Mouse (Mus musculus) MEL (cell line): Measurements from ENCODE around the gene Itm2c. TPM values are rescaled to one million over a fixed set of nuclear protein-coding genes. Genes with fewer than 3 reads are reported as not detected.

Experiments
- DNase-seq: peaks from one replicate; pipeline ENCODE4 v3.0.0; 2011; ENCODE audit warnings: low read depth, low spot score
- H3K27ac ChIP-seq: 2 replicates; pipeline ENCODE4 v1.5.1; 2012; ENCODE audit warnings: low read depth, mild to moderate bottlenecking, control low read depth, low read length, moderate library complexity; ENCODE audit not compliant: control insufficient read depth
- H3K27me3 ChIP-seq, 2 experiments: fragments of 150-350 bp in 1 of 2; sonication (generic) in 1 of 2; 2 replicates each; pipeline ENCODE4 v1.6.1; 2012; ENCODE audit warnings: low read length in 2 of 2, mild to moderate bottlenecking in 2 of 2, improper control_type of control experiment in 1 of 2, moderate library complexity in 1 of 2; ENCODE audit not compliant: insufficient read depth in 2 of 2, control insufficient read depth in 1 of 2
- H3K36me3 ChIP-seq, 2 experiments: 2 replicates each; pipeline ENCODE4 v1.6.1; 2012 to 2014; ENCODE audit warnings: low read length in 2 of 2, improper control_type of control experiment in 1 of 2, inconsistent platforms in 1 of 2, mild to moderate bottlenecking in 1 of 2; ENCODE audit not compliant: insufficient read depth in 2 of 2, control insufficient read depth in 1 of 2
- H3K4me1 ChIP-seq, 2 experiments: fragments of 150-350 bp in 1 of 2; sonication (generic) in 1 of 2; 2 replicates each; pipeline ENCODE4 v1.6.1; 2012; ENCODE audit warnings: low read length in 2 of 2, improper control_type of control experiment in 1 of 2, mild to moderate bottlenecking in 1 of 2; ENCODE audit not compliant: insufficient read depth in 2 of 2, control insufficient read depth in 1 of 2
- H3K4me3 ChIP-seq, 2 experiments: fragments of 150-350 bp in 1 of 2; sonication (generic) in 1 of 2; 2 replicates each; pipeline ENCODE4 v1.5.1; 2012; ENCODE audit warnings: low read depth in 2 of 2, low read length in 2 of 2, mild to moderate bottlenecking in 2 of 2, moderate library complexity in 2 of 2, control low read depth in 1 of 2, improper control_type of control experiment in 1 of 2; ENCODE audit not compliant: control insufficient read depth in 1 of 2, insufficient read depth in 1 of 2
- H3K79me2 ChIP-seq: 2 replicates; pipeline ENCODE4 v1.6.1; 2012; ENCODE audit warnings: mild to moderate bottlenecking, low read length, moderate library complexity; ENCODE audit not compliant: control insufficient read depth, poor library complexity, insufficient read depth
- H3K9ac ChIP-seq: 2 replicates; pipeline ENCODE4 v1.6.1; 2012; ENCODE audit warnings: low read depth, mild to moderate bottlenecking, control low read depth, low read length, moderate library complexity; ENCODE audit not compliant: control insufficient read depth, poor library complexity, severe bottlenecking
- H3K9me3 ChIP-seq: fragments of 150-350 bp; sonication (generic); replicated peaks from 2 replicates; pipeline ENCODE4 v1.6.1; 2012; ENCODE audit warnings: mild to moderate bottlenecking, low read length, improper control_type of control experiment, moderate library complexity; ENCODE audit not compliant: insufficient read depth
- CHD2 ChIP-seq: IDR thresholded peaks from 2 replicates; pipeline ENCODE4 v1.6.1; 2011; ENCODE audit warnings: low read length, improper control_type of control experiment
- E2F4 ChIP-seq: IDR thresholded peaks from 2 replicates; pipeline ENCODE4 v1.6.1; 2011; ENCODE audit warnings: low read depth, low read length, improper control_type of control experiment, borderline replicate concordance
- ETS1 ChIP-seq: IDR thresholded peaks from 2 replicates; pipeline ENCODE4 v1.6.1; 2012; ENCODE audit warnings: low read depth, mild to moderate bottlenecking, inconsistent platforms, low read length, improper control_type of control experiment, moderate library complexity
- GABPA ChIP-seq: IDR thresholded peaks from 2 replicates; pipeline ENCODE4 v1.6.1; 2012; ENCODE audit warnings: low read depth, mild to moderate bottlenecking, inconsistent platforms, low read length, improper control_type of control experiment, moderate library complexity
- HCFC1 ChIP-seq: IDR thresholded peaks from 2 replicates; pipeline ENCODE4 v1.6.1; 2012; ENCODE audit warnings: low read depth, mild to moderate bottlenecking, inconsistent platforms, low read length, improper control_type of control experiment, moderate library complexity
- JUND ChIP-seq: IDR thresholded peaks from 2 replicates; pipeline ENCODE4 v1.6.1; 2011; ENCODE audit warnings: low read depth, mild to moderate bottlenecking, improper control_type of control experiment, low read length
- MAFK ChIP-seq: IDR thresholded peaks from 2 replicates; pipeline ENCODE4 v1.6.1; 2011; ENCODE audit warnings: low read depth, mild to moderate bottlenecking, low read length, improper control_type of control experiment, borderline replicate concordance
- MXI1 ChIP-seq: IDR thresholded peaks from 2 replicates; pipeline ENCODE4 v1.6.1; 2011; ENCODE audit warnings: mild to moderate bottlenecking, low read depth, low read length, improper control_type of control experiment
- MYC ChIP-seq: IDR thresholded peaks from 2 replicates; pipeline ENCODE4 v1.6.1; 2011; ENCODE audit warnings: low read depth, mild to moderate bottlenecking, low read length, improper control_type of control experiment, moderate library complexity
- NELFE ChIP-seq: IDR thresholded peaks from 2 replicates; pipeline ENCODE4 v1.6.1; 2011; ENCODE audit warnings: low read depth, low read length, improper control_type of control experiment
- SIN3A ChIP-seq: IDR thresholded peaks from 2 replicates; pipeline ENCODE4 v1.6.1; 2012; ENCODE audit warnings: low read length, improper control_type of control experiment, inconsistent platforms
- SMC3 ChIP-seq: IDR thresholded peaks from 2 replicates; pipeline ENCODE4 v1.6.1; 2011; ENCODE audit warnings: low read depth, low read length, improper control_type of control experiment
- TAL1 ChIP-seq: IDR thresholded peaks from 2 replicates; pipeline ENCODE4 v1.6.1; 2012; ENCODE audit warnings: mild to moderate bottlenecking, inconsistent platforms, low read length, moderate library complexity, mixed read lengths
- TCF12 ChIP-seq: IDR thresholded peaks from 2 replicates; pipeline ENCODE4 v1.6.1; 2014; ENCODE audit warnings: low read depth, mild to moderate bottlenecking, inconsistent platforms, low read length, improper control_type of control experiment, moderate library complexity
- UBTF ChIP-seq: IDR thresholded peaks from 2 replicates; pipeline ENCODE4 v1.6.1; 2012; ENCODE audit warnings: low read depth, mild to moderate bottlenecking, inconsistent platforms, low read length, improper control_type of control experiment, moderate library complexity, borderline replicate concordance; ENCODE audit not compliant: insufficient read depth
- ZKSCAN1 ChIP-seq: IDR thresholded peaks from 2 replicates; pipeline ENCODE4 v1.6.1; 2012; ENCODE audit warnings: low read depth, mild to moderate bottlenecking, inconsistent platforms, low read length, improper control_type of control experiment, moderate library complexity
- ZNF384 ChIP-seq: IDR thresholded peaks from 2 replicates; pipeline ENCODE4 v1.6.1; 2012; ENCODE audit warnings: low read depth, mild to moderate bottlenecking, inconsistent platforms, low read length, improper control_type of control experiment
- polyA plus RNA-seq, 2 experiments: library from polyadenylated mRNA; stranded (reverse) in 1 of 2; unstranded in 1 of 2; fragments of >175 nt in 1 of 2; fragments of >200 nt in 1 of 2; gene quantifications; 2 replicates each; pipeline versions ENCODE4 v1.2.1 to v1.2.4; 2012; ENCODE audit warnings: low replicate concordance in 2 of 2, low read depth in 1 of 2; ENCODE audit not compliant: insufficient read length in 2 of 2, insufficient read depth in 1 of 2, missing spikeins in 1 of 2
- total RNA-seq: library from RNA; depleted of rRNA; stranded (reverse); fragments of 300-350 nt; gene quantifications from 2 replicates; pipeline ENCODE4 v1.2.3, GENCODE M21; 2012

Itm2c gene
- total and polyA plus RNA-seq, 3 experiments: 24.8 to 28.2 TPM; not detected in 1

DNA sequence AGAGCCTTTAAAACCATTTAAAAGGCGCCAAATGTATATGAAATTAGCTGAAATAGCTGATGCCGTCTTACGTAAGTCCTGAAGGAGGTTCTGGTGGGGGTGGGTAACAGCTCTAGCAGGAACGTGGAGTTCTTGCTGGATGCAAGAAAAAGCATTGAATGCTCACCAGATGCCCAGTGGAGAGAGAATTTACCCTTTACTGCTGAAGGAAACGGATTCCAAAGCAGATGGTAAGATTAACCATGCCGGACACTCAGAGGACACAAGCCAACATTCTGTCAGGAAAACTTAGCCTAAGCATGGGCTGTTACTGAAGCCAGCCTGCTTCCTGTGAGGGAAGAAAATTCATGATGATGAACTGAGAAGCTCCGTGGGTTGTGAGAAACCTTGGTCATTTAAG is 24.1 kb upstream of the Itm2c start:
- H3K27me3 ChIP-seq: no peaks in the 10 kb centered on the region
- no peaks in the 10 kb centered on the region for H3K9me3 ChIP-seq
- no peaks in the 10 kb centered on the region for H3K79me2 ChIP-seq
- no peaks in the 10 kb centered on the region for H3K36me3 ChIP-seq
- no peak overlapping the region for H3K27ac ChIP-seq
- H3K9ac ChIP-seq: no peak overlapping the region
- no peaks in the 10 kb centered on the region for H3K4me1 ChIP-seq
- no peak overlapping the region for H3K4me3 ChIP-seq
- no peak for DNase-seq
- no peak for TF ChIP-seq MYC
- TF ChIP-seq TCF12: no peak
- TF ChIP-seq SMC3: no peak
- TF ChIP-seq UBTF: no peak
- no peak for TF ChIP-seq ZNF384
- TF ChIP-seq E2F4: no peak
- TF ChIP-seq TAL1: no peak
- TF ChIP-seq HCFC1: no peak
- TF ChIP-seq CHD2: no peak
- TF ChIP-seq SIN3A: no peak

DNA sequence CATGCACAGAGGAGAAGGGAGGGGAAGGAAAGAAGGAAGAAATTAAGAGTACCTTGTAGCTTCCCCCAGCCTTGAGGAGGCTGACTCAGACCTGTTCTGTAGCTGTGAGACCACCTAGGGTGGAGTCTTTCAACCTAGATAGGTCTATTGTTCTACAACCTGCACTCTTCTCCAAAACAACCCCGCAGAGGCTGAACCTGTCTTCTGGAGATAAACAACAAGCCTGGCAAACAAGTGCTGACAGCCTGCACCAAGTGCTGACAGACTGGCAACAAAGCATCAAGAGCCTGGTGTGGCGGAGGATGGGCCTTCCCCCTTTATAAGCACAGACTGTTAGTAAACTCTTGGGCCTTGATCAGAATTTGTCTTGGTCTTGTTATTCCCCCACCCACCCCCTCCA is 23.5 kb upstream of the Itm2c start:
- H3K27ac ChIP-seq: no peak overlapping the region
- no peak overlapping the region for H3K4me3 ChIP-seq
- H3K9ac ChIP-seq: no peak overlapping the region
- H3K4me1 ChIP-seq: no peaks in the 10 kb centered on the region
- H3K36me3 ChIP-seq: no peaks in the 10 kb centered on the region
- no peaks in the 10 kb centered on the region for H3K79me2 ChIP-seq
- H3K9me3 ChIP-seq: no peaks in the 10 kb centered on the region
- no peak for DNase-seq
- TF ChIP-seq NELFE: no peak
- no peak for TF ChIP-seq ETS1
- no peak for TF ChIP-seq MYC
- no peak for TF ChIP-seq MAFK
- no peak for TF ChIP-seq E2F4
- no peak for TF ChIP-seq GABPA
- TF ChIP-seq ZKSCAN1: no peak
- TF ChIP-seq MXI1: no peak
- no peak for TF ChIP-seq JUND
- no peaks in the 10 kb centered on the region for H3K27me3 ChIP-seq

DNA sequence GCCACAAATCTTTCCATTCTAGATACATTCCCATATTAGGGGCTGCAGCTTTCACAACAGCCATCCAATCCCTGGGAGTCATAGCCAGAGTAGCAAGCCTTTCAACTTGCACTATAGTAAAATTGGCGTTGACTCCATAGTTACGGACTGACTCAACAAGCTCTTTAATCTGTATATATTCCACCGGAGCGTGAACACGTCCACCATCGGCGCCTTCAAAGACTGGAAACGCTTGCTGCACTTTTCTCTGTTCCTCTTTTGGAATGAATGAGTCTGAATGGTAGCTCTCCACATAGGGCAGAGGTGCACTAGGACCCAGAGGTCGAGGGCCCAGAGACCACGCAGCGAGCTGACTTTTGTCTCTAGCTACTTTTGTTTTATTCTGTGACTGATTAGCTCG is 12.1 kb upstream of the Itm2c start:
- no peak for TF ChIP-seq ETS1

More for the DNA sequence above, 12.1 kb upstream of the Itm2c start:
- DNase-seq: no peak
- H3K27ac ChIP-seq: no peak overlapping the region
- no peaks in the 10 kb centered on the region for H3K9me3 ChIP-seq
- no peaks in the 10 kb centered on the region for H3K4me1 ChIP-seq
- no peak overlapping the region for H3K9ac ChIP-seq
- no peaks in the 10 kb centered on the region for H3K79me2 ChIP-seq
- no peaks in the 10 kb centered on the region for H3K36me3 ChIP-seq
- H3K4me3 ChIP-seq: no peak overlapping the region
- H3K27me3 ChIP-seq: no peaks in the 10 kb centered on the region
